Mouse (Mus musculus) subcutaneous adipose tissue, adult 2 months (tissue): ENCODE results near the gene Plbd2. TPM values are rescaled to one million over a fixed set of nuclear protein-coding genes. Genes with fewer than 3 reads are reported as not detected.

ENCODE experiments used
- polyA plus RNA-seq: library from polyadenylated mRNA; depleted of rRNA; stranded (reverse); fragments of >200 nt; gene quantifications from 2 replicates; pipeline ENCODE4 v1.2.3, GENCODE M21; 2012; ENCODE audit warnings: low replicate concordance; rRNA removed

The Plbd2 gene
- polyA plus RNA-seq, result 60.6 and 76.9 TPM in 2 replicates

DNA sequence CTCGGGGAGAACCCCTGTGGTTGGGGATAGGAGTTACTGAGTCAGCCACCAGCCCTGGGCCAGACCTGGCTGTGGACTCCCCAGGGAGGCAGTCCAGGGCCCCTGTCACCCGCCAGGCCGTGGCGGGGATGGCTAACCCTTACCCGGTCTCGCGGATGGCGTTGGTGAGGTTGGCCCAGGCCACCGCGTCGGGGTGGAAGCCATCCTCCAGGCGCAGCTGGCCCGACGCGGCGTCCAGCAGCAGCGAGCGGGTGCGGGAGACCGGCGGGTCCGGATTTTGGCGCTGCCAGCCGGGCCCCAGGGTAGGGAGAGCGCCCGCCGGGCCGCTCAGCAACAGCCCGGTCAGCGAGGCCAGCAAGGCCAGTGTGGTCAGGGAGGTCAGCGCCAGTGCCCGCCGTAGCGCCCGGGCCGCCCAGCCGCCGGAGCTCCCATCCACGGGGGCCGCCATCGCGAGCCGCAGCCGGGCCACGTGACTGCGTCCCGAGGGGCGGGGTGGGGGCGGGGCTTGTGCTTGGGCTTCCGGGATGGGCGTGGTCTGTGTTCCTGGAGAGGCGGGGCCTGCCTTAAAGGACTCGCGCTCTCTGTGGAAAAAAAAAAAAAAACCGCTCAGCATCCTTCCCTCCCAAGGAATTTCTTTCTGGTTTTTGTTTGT is at the start of gene Plbd2:
Plbd2 (minus strand) TSS at position 482 of the 652 bp plus-strand sequence.

DNA sequence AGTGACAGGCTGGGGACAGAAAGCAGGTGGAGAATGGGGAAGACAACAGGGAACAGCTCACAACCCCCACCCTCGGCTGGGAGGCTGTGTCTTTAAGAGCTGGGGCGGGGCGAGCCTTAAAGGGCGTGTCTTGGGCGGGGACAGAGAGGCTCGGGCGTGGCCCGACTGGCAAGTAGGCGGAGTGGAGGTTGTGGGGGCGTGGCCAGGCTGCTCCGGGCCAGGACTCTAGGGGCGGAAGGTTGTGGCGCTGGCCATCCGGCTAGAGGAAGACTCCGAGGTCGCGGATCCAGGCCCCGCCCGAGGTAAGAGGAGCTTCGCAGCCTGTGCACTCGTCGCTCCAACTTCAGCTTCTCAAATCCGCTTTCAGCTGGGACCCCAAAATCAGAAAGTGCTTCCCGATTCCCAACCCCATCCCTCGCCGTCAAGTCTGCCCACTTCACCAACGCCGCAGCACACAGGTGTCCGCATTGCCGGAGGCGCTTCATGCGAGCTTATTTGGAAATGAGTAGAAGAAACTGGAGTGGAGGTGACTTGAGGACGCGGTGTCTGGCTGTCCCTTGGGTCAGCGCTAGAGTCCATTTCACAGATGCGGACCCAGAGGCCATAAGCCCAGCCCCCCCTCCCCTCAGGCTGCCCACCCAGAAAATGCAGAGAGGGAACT is 7.7 kb upstream of the Plbd2 start, which contains the start of gene Slc8b1:
Slc8b1 (plus strand) TSS at position 187 of the 661 bp plus-strand sequence.

DNA sequence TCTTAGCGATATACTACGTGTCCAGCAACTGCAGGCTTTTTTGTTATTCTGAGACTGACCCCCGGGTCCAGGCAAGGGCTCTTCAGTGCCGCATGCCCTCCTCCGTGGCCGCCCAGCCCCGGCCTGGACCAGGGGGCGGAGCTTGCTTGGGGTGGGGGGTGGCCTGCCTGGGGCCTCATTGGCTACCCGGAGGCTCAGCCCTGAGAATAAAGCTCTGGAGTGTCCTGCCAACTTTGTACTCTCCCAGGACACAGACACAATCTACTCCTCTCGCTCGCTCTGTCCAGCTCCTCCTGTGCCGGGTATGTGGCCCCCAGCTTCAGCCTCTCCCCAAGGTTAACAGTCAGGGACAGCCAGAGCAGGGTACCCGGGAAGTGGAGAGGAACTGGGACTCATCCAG is 27.1 kb downstream of the Plbd2 start, which contains the start of gene Sds:
Sds (plus strand) TSS at position 231 of the 400 bp plus-strand sequence.

DNA sequence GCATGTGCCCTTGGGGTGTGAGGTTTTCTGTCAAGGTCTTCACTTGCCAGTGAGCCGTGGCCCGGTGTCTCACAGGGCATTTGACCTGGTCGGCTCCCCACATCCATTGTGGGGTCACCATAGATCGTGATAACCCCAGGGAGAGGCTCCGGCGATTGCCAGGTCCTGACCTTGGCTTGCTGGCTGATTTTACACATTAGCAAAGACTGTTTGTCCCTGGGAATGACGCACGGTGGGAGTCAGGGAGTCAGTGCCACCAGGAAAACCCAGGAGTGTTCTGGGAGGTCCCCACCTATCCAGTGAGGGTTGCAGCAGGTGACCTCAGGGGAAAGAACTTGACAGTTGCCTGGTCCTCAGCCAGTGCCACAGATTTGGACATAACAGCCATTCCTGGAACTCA is 30.7 kb downstream of the Plbd2 start, which contains the start of gene Sdsl:
Sdsl (minus strand) TSS at position 41 of the 400 bp plus-strand sequence.

Other genes starting within 250 kb of the Plbd2 start
- gene Lhx5, start 71.9 kb downstream of the Plbd2 start, polyA plus RNA-seq, result not detected in 2 replicates
- gene Sdsl, start 30.8 kb downstream of the Plbd2 start, polyA plus RNA-seq, result 12.0 and 23.3 TPM in 2 replicates
- gene Sds, start 27.1 kb downstream of the Plbd2 start, polyA plus RNA-seq, result 0.10 TPM in 1 of 2 replicates, not detected in the other
- 37.8 and 62.3 TPM in 2 replicates for gene Slc8b1, start 7.5 kb upstream of the Plbd2 start, polyA plus RNA-seq
- 64.4 and 96.3 TPM in 2 replicates for gene Tpcn1, start 85.0 kb upstream of the Plbd2 start, polyA plus RNA-seq
- 0.36 and 0.73 TPM in 2 replicates for gene Iqcd, start 85.4 kb upstream of the Plbd2 start, polyA plus RNA-seq
- gene Rita1, start 109.0 kb upstream of the Plbd2 start, polyA plus RNA-seq, result 15.9 and 20.1 TPM in 2 replicates
- 31.6 and 48.5 TPM in 2 replicates for gene Ddx54, start 109.1 kb upstream of the Plbd2 start, polyA plus RNA-seq
- not detected in 2 replicates for gene Cfap73, start 130.6 kb upstream of the Plbd2 start, polyA plus RNA-seq
- 0.24 and 1.5 TPM in 2 replicates for gene Rasal1, start 145.2 kb upstream of the Plbd2 start, polyA plus RNA-seq
- 1.6 and 29.4 TPM in 2 replicates for gene Dtx1, start 208.3 kb upstream of the Plbd2 start, polyA plus RNA-seq
- 22.9 and 34.5 TPM in 2 replicates for gene Oas2, start 246.2 kb upstream of the Plbd2 start, polyA plus RNA-seq